Mouse (Mus musculus): ENCODE measurements around the gene Znrd1.

GRCm38 (mm10) chr17:37002364-37003330, 44.3 kb upstream of the Znrd1 start:
- TF ChIP-seq POLR2A (IDR thresholded peaks at IDR 0.05; ENCODE audit: borderline replicate concordance, control insufficient read depth, low read depth, low read length) (no peak), CTCF (IDR thresholded peaks at IDR 0.05; ENCODE audit: control insufficient read depth, insufficient read depth, low read length) (no peak)
